Mouse (Mus musculus) ES-Bruce4 (cell line): ENCODE measurements around the gene Tmem135. TPM values are rescaled to one million over a fixed set of nuclear protein-coding genes. Genes with fewer than 3 reads are reported as not detected.

Source experiments
- H3K27ac ChIP-seq: 2 replicates; pipeline ENCODE4 v1.5.1; 2012; ENCODE audit warnings: low read length, inconsistent platforms; ENCODE audit not compliant: insufficient read depth
- H3K27me3 ChIP-seq: 2 replicates; pipeline ENCODE4 v1.6.1; 2012; ENCODE audit warnings: mild to moderate bottlenecking, low read length, inconsistent platforms; ENCODE audit not compliant: control insufficient read depth, poor library complexity, insufficient read depth, severe bottlenecking
- H3K36me3 ChIP-seq: 2 replicates; pipeline ENCODE4 v1.6.1; 2012; ENCODE audit warnings: inconsistent platforms, mild to moderate bottlenecking, low read length, moderate library complexity; ENCODE audit not compliant: control insufficient read depth, poor library complexity, insufficient read depth, severe bottlenecking
- H3K4me1 ChIP-seq: one replicate; pipeline ENCODE4 v1.8.1; 2011; ENCODE audit warnings: low read length; ENCODE audit not compliant: control insufficient read depth, insufficient read depth
- H3K4me3 ChIP-seq: 2 replicates; pipeline ENCODE4 v1.5.1; 2011; ENCODE audit warnings: low read depth, mild to moderate bottlenecking, low read length
- H3K9ac ChIP-seq: 2 replicates; pipeline ENCODE4 v1.6.1; 2012; ENCODE audit warnings: low read depth, mild to moderate bottlenecking, inconsistent platforms; ENCODE audit not compliant: poor library complexity, severe bottlenecking
- H3K9me3 ChIP-seq: replicated peaks from 2 replicates; pipeline ENCODE4 v1.6.1; 2012; ENCODE audit warnings: mild to moderate bottlenecking, low read length, inconsistent platforms; ENCODE audit not compliant: control insufficient read depth, poor library complexity, insufficient read depth, severe bottlenecking
- CTCF ChIP-seq: IDR thresholded peaks from one replicate; pipeline ENCODE4 v1.8.1; 2011; ENCODE audit warnings: low read depth, low read length
- EP300 ChIP-seq: IDR thresholded peaks from 2 replicates; pipeline ENCODE4 v1.6.1; 2011; ENCODE audit warnings: low read depth, low read length; ENCODE audit not compliant: insufficient read depth
- POLR2A ChIP-seq: IDR thresholded peaks from one replicate; pipeline ENCODE4 v1.8.1; 2011; ENCODE audit warnings: low read length; ENCODE audit not compliant: insufficient read depth
- polyA plus RNA-seq: library from polyadenylated mRNA; stranded (reverse); fragments of >200 nt; gene quantifications from 2 replicates; pipeline ENCODE4 v1.2.4, GENCODE M21; 2011; ENCODE audit warnings: low read depth; ENCODE audit not compliant: missing spikeins, insufficient read depth, insufficient read length

Tmem135 gene
- polyA plus RNA-seq, 1 experiment = 25.7 TPM

DNA sequence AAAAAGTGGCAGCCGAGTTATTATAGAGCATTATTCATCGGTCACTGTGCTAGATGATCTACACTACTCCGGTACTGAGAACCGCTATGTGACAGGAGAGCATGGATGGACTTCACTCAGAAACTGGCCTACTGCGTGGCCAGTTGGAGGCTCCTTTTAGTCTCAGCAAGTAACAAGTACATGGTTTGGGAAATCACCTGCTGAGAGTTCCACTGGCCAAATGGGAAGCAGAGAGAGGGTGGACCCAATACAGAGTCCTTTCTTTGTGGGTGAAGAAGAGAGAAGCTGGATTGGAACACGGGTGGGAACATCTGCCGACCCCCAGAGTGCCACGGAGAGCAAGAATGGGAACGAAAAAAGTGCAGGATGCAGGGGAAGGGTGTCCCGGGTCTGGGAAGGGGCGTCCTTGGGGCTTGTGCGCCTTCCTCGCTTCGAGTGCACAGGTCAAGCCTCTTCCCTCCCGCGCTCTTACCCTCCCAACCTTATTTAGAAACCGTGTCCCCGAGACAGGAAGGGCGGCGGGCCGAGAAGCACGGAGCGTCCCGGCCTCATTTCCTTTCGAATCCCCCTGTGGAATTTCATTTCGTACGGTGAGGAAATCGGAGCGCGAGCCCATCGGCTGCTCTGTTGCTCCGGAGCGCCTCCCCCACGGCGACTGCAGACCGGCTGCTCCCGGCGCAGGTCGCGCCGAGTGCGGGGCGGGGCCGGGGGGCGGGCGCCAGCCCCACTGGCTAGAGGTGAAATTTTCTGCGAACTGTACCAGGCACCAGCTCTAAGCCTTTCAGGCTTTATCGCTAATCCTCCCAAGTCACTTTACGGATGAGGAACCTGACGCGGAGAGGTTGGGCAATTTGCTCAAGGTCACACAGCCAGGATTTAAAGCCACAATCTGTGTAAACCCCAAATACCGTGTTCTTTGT is 709 bp downstream of the Tmem135 start:
- peaks cover 3% of the 10 kb centered on the region; the same call in 1 of the 2 replicates for H3K9me3 ChIP-seq
- no peak overlapping the region for H3K27ac ChIP-seq
- H3K4me3 ChIP-seq = peak overlapping the region; percentile 84
- peak overlapping the region; percentile 52 for H3K9ac ChIP-seq
- H3K36me3 ChIP-seq = no peaks in the 10 kb centered on the region
- H3K27me3 ChIP-seq = peaks cover 2% of the 10 kb centered on the region
- no peaks in the 10 kb centered on the region for H3K4me1 ChIP-seq
- no peak for TF ChIP-seq POLR2A
- TF ChIP-seq EP300 = no peak

DNA sequence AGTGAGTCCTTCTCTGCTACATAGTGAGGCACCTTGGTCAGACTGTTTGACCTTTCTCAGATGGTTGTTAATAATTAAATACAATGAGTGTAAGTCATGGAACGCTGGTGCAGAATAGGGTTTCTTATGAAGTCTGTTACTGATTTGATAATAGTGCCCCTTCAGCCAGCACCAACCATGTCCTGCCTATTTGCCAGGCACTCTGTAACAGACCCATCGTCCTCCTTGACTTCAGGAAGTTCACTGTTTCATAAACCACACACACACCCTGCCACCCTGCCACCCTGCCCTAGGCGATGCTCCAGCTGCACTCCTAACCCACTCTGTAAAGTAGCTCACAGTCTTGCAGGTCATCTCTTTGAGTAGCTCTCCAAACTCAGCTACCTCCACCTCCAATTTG is 2.1 kb downstream of the Tmem135 start:
- H3K4me1 ChIP-seq = no peaks in the 10 kb centered on the region
- no peaks in the 10 kb centered on the region for H3K36me3 ChIP-seq
- H3K27me3 ChIP-seq = peaks cover 2% of the 10 kb centered on the region
- no peak overlapping the region for H3K4me3 ChIP-seq
- no peak for TF ChIP-seq CTCF
- peaks cover 2% of the 10 kb centered on the region; the same call in 1 of the 2 replicates for H3K9me3 ChIP-seq
- H3K27ac ChIP-seq = no peak overlapping the region
- no peak overlapping the region for H3K9ac ChIP-seq

DNA sequence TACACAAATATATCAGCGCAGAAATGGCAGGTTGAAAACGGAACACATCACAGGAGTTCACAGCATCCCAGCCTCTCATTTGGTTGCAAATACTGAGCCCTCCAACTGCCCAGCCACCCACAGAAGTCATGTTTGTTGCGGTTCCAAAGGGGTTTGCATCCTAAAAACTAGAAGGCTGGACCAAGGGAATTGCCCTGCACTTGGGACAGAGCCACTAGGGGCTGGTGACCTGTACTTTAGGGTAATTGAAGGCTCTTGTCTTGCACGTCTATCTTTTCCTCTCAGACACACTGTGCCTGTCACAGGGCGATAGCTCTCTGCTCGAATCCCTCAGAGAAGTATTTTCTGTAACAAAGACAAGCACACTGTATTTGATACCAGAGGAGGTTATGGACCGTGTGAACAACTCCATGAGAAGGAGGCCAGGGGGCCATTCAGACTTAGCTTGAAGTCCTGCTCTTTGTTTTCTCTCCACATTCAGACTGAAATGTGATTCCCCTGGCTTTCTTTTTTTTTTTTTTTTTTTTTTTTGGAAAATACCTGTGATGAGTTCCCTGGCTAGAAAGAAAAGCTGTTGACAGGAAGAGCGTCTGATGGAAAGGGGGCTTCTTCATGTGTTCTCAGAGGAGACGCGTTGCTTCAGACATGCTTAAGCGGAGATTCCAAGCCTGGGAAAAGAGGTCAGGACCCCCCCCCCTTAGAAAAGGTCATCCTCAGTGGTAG is 2.7 kb downstream of the Tmem135 start:
- TF ChIP-seq EP300 (no peak), POLR2A (no peak), CTCF (no peak)
- no peaks in the 10 kb centered on the region for H3K4me1 ChIP-seq
- no peak overlapping the region for H3K27ac ChIP-seq
- H3K9ac ChIP-seq = no peak overlapping the region
- peaks cover 2% of the 10 kb centered on the region for H3K27me3 ChIP-seq
- H3K36me3 ChIP-seq = no peaks in the 10 kb centered on the region
- H3K9me3 ChIP-seq = no peaks in the 10 kb centered on the region
- H3K4me3 ChIP-seq = no peak overlapping the region

- Histone ChIP-seq H3K27ac (no peak overlapping the region), H3K9me3 (no peaks in the 10 kb centered on the region), H3K27me3 (peaks cover 2% of the 10 kb centered on the region), H3K4me3 (no peak overlapping the region), H3K36me3 (no peaks in the 10 kb centered on the region), H3K9ac (no peak overlapping the region), H3K4me1 (no peaks in the 10 kb centered on the region)
- TF ChIP-seq POLR2A = no peak
- TF ChIP-seq EP300 = no peak
- TF ChIP-seq CTCF = no peak
These were observed 3.3 kb downstream of the Tmem135 start for GRCm38 (mm10) chr7:89400721-89401120.

- H3K9me3 ChIP-seq = no peaks in the 10 kb centered on the region
- TF ChIP-seq EP300 = no peak
- no peak overlapping the region for H3K4me3 ChIP-seq
- no peak overlapping the region for H3K9ac ChIP-seq
- H3K27ac ChIP-seq = no peak overlapping the region
- H3K36me3 ChIP-seq = no peaks in the 10 kb centered on the region
- H3K27me3 ChIP-seq = peaks cover 1% of the 10 kb centered on the region
- no peaks in the 10 kb centered on the region for H3K4me1 ChIP-seq
These were observed 6.0 kb downstream of the Tmem135 start for GRCm38 (mm10) chr7:89397837-89398534.

DNA sequence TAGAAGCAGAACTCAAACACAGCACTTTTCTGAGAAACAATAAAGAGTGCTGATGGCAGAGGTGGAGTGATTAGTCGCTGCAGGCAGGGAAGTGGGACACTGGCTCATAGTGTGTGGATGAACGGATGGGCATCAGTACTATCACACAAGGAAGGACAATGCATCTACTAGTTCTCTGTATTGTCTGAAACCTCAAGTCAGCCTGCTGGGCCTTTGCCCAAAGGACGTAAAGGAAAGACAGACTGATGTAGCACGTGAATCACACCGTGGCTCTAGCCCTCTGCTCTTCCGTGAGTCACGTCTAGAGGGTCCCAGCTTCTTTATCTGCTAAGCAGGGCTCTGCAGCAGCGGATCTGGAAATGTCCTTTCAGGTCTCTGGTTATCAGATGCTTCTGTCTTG is 7.6 kb downstream of the Tmem135 start:
- no peak overlapping the region for H3K4me3 ChIP-seq
- no peak overlapping the region for H3K27ac ChIP-seq
- no peak overlapping the region for H3K9ac ChIP-seq
- H3K36me3 ChIP-seq = no peaks in the 10 kb centered on the region
- H3K27me3 ChIP-seq = no peaks in the 10 kb centered on the region
- no peaks in the 10 kb centered on the region for H3K9me3 ChIP-seq
- H3K4me1 ChIP-seq = no peaks in the 10 kb centered on the region
- TF ChIP-seq EP300 (no peak), CTCF (no peak), POLR2A (no peak)
